Mouse (Mus musculus) gastrocnemius, postnatal 10 days (tissue): ENCODE results near the gene Gabrd. TPM values are rescaled to one million over a fixed set of nuclear protein-coding genes. Genes with fewer than 3 reads are reported as not detected.
"Not testable (repeated sequence)": the region's sequence is repeated elsewhere in the genome, so short reads cannot be mapped to it uniquely, and the experiment has no call there.

Experiments used
- DNase-seq: peaks from one replicate; pipeline ENCODE4 v3.0.0; 2021; ENCODE audit warnings: mixed read lengths
- long read RNA-seq, 2 experiments: library from polyadenylated mRNA; stranded (forward); transcript quantifications; one replicate each; pipeline ENCODE4 v2.0.0; 2021
- total RNA-seq, 2 experiments: library from RNA; stranded (reverse); gene quantifications; 2 replicates each; pipeline ENCODE4 v1.2.3; 2021

Gene Gabrd
- under 1 TPM; 0.81 to 0.96 TPM for total RNA-seq
- long read RNA-seq, experiment 1, partial matches to known transcripts = 0 of 4 reads
- long read RNA-seq, experiment 1, other reads (novel, unspliced or antisense) = 1 of 4 reads
- long read RNA-seq, experiment 2, partial matches to known transcripts = 0 of 3 reads
- long read RNA-seq, experiment 2, other reads (novel, unspliced or antisense) = 0 of 3 reads

DNA sequence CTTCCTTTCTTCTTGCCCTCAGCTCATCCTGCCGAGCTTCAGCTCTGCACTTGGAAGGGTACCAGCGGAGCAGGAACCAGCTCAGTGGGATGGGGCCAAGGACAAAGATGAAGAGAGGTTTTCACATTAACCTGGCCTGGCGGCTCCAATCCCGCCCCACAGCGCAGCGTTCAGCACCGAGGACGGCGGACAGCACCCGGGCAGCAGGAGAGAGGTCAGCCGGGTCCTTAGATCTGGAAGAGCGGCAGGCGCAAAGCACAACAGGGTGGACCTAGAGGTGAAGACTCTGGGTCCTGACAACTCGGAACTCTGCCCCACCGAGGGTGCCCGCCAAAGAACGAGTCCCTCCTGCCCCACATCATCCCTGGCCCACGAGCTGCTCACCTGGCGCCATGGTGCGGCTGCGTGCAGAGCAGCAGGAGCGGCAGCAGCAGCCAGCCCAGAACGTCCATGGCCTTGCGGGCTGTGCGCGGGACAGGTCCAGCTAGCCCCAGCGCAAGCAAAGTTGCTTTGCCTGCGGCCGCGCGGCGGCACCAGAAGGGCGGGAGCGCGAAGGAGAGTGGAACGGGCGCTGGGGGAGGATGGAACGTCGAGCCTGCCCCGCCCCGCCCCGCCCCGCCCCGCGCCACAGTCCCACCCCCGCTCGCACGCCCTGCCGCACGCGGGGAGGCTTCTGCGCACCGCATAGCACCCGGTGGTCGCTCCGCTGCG, at the start of gene Gabrd:
Gabrd (minus strand) TSS at position 602 of the 711 bp plus-strand sequence.
- DNase-seq = peak; percentile 74

GRCm38 (mm10) chr4:155442808-155443207, 44.9 kb upstream of the Gabrd start:
- no peak for DNase-seq

DNA sequence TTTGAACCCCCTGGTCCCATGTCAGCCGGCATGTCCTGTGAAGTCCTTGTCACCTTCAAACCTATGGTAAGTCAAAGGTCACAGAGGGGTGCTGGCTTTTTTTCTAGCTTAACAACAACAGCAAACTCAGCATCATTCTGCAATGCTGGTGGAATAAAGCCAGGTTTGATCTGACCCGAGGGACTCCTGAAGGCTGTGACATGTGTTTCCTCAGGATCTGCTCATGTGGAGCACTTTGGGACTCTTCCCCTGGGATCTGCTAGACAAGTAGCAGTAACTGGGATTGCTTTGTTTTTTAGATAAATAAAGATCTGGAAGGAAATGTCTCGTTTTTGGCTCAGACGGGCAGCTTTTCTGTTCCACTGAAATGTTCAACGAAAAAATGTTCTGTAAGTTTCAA, 36.1 kb upstream of the Gabrd start:
- DNase-seq = no peak

DNA sequence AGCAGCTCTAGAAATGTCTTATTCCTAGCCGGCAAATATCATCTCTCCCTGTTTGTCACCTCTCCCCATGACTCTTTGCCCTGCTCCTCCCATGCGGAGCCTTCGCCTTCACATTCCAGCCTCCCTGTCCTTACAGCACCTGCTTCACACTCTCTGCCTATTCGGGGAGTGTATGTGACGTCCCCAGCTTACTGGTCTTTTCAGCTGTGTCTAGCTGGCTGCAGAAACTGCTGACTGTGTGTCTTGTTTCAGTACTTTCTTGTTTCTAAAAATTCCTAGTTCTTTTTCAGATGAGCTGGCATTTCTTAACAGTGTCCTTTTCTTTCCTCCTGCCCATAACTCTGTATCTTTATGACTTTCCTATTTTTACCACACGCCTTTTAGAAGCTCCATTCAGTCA, 34.4 kb upstream of the Gabrd start:
- DNase-seq = no peak

DNA sequence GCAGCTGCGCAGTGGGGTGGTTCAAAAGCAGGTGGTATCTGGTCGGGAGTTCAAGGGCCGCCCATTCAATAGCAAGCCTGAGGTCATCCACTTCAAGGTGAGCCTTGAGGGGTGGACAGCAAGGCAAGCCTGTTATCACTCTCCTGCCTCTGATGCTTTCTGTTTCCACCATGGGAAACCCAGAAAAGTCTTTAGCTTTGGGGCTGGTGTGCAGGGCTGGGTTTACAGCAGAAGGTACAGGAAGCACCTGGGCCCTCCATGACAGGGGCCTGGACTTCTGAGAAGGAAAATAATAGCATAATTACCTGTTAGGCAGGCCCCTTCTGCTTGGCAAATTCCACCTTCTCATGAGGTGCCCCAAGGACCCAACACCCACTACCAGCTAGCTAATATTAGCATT, 31.3 kb upstream of the Gabrd start:
- DNase-seq = no peak

GRCm38 (mm10) chr4:155428442-155428841, 30.5 kb upstream of the Gabrd start:
- DNase-seq = no peak

- no peak for DNase-seq
Observed at GRCm38 (mm10) chr4:155426272-155426671, 28.4 kb upstream of the Gabrd start.

- no peak for DNase-seq
Observed at GRCm38 (mm10) chr4:155423988-155424387, 26.1 kb upstream of the Gabrd start.

GRCm38 (mm10) chr4:155421412-155422370, 23.8 kb upstream of the Gabrd start:
- not testable (repeated sequence) for DNase-seq

- no peak for DNase-seq
Observed at GRCm38 (mm10) chr4:155420137-155420536, 22.2 kb upstream of the Gabrd start.

DNA sequence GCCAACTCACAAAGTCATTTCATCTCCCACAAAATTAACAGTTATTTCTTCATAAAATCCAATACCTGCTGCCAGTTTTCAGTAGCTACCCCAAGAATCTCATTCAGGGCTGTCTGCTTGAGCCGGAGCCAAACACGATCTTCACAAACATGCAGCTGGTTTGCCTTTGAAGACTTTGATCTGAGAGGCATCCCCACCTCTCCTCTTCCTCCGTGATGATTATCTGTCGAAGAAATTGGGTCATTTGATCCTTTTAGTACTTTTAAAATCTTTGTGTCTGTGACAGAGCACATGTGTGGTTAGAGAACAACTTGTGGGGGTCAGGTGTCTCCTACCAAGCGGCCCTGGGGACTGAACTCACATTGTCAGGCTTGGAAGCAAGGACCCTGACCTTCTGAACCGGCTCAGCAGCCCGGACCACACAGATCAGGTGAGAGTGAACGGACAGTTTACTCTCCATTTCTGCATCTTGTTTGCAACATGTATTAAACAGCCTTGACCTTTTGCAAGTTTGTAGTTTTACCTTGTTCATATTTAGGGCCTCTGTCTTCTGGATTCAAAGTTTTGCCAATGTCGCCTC, 16.8 kb upstream of the Gabrd start:
- no peak for DNase-seq

DNA sequence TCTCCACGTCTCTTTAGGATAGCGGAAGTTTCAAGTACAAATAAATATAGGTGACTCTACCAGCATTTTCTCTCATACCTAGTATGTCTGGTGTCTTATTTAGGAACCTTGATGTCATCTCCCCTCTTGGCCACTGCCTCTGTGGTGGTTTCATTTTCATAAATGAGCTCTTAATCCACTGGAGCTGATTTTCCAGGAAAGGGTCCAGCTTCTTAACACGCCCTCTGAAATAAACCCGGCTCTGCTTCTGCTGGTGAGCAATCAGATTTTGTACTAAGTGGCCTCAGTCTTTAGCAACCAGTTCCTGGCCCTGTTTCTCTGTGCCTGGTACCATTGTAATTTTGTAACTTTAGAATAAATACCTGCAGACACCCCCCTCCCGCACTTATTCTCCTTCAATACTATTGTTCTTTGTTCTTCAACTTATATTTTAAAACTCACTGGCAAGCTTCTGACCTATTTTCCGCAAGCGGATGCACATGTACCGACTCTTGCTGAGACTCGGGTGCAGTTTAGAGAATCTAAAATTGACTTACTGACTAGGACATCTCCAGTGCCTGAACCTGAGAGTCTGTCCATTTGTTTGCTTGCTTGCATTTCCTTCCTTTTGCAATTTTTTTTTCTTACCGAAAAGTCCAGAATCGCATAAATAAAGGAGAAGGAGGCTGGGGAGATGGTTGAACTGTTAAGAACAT, 15.9 kb upstream of the Gabrd start:
- DNase-seq = no peak

- no peak for DNase-seq
Observed at GRCm38 (mm10) chr4:155412124-155412523, 14.2 kb upstream of the Gabrd start.

DNA sequence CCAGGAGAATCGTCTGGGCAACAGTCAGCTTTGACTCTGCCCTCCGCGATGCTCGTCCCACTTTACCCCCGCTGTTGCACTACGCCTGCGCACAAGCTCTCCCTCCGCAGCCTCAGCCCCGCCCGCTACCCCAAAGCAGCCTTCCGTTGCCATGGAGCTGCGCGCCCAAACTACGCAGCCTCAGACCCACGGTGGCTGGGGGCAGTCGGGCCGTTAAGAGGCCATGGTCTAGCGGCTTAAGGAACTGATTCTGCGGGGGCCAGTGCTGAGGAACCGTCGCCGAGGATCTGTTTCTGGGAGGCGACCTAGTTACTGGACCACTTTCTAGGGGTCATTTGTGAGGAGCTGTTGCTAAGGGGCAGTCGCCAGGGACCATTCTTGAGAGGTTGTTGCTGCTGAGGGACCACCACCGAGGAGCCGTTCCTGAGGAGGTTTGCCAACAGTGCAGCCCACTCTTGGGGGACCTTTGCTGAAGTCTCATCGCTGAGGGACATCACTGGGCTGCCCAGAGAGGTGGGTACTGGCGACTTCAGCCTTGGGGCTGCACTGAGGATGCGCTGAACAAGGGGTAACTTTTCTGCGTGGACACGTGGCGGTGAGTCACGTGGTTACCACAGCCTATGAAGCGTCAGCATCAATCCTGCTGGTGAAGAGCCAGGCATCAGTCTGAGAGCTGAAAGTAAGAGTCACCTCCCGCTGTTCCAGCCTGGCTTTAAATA, 11.3 kb upstream of the Gabrd start, which contains the start of gene Cfap74:
Cfap74 (plus strand) TSS at position 133 of the 719 bp plus-strand sequence.
- peak; percentile 72 for DNase-seq

DNA sequence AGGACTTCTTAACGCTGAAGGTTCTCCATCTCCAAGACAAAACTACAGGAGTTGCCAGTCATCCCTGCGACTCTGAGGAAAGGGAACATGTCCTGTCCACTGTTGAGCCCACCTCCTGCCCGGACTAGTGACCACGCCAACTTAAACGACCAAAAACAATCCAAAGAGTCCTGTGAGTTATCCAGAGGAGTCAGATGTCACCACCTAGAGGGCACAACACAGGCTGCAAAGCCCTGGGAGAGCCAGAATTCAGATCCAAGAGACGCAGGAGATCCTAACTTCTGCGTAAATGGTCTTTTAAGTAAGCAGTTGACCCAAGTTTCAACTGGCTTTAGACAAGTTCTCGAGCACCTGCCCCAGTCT, 10.8 kb upstream of the Gabrd start:
- no peak for DNase-seq

DNA sequence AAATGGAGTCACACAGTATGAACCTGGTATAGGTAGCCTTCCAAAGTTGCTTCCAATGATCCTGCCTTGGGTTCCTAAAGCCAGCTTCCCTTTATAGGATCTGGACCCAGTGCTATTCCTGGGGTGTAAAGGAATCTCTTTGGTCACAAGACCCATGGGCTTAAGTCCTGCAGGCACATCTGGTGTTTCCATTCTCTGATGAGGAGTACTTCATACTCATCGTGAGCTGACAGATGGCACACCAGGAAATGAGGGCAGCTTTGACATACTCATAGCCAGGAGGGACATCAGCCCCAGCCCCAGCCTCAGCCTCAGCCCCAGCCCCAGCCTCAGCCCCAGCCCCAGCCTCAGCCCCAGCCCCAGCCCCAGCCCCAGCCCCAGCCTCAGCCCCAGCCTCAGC, 4.6 kb upstream of the Gabrd start:
- DNase-seq = no peak

GRCm38 (mm10) chr4:155401121-155401520, 3.2 kb upstream of the Gabrd start:
- no peak for DNase-seq

- no peak for DNase-seq
Observed at GRCm38 (mm10) chr4:155398222-155398540, 269 bp upstream of the Gabrd start.

DNA sequence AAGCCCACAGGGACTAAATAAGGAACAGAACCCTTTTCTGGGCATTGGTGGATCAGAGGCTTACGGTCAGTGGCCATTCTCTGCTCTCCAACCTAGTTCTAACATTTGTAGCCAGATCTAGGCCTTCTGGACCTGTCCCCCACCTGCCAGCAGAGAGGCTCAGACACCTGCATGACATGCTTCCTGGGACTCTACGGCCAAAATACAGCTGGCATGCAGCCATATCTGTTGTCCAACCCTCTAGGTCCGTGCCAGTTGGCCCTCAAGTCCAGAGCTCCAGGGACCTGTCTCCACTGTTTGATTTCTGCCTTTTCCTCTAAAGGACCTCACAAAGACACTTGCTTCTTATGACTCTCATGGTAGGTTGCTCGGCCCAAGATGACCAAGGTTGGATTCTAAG, 1.2 kb downstream of the Gabrd start:
- DNase-seq = no peak

- DNase-seq = no peak
Observed at GRCm38 (mm10) chr4:155395471-155395870, 2.4 kb downstream of the Gabrd start.

DNA sequence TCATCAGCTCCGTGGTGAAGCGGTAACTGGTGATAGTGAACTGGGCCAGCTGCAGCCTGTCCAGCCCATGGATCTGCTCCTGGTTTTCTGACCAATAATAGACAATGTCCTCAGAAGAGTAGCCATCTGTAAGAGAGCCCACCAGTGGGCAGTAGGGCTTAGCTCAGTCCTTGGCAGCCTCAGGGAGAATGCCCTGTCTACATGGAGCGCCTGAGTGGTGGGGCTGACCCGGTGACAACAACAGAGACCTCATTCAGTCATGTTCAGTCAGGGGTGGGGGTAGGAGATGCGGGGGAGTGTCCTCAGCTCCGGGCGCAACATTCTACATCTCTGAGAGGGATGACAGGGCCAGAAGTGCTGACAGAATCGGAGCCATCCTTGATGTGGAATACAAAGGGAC, 10.7 kb downstream of the Gabrd start:
- DNase-seq = no peak
